Mouse (Mus musculus): ENCODE results near the gene Serpinb1a. TPM values are rescaled to one million over a fixed set of nuclear protein-coding genes. Genes with fewer than 3 reads are reported as not detected.

Serpinb1a gene
- 7.1 and 17.4 TPM in 2 replicates for polyA plus RNA-seq (2012; rRNA removed; ENCODE audit: low replicate concordance)

DNA sequence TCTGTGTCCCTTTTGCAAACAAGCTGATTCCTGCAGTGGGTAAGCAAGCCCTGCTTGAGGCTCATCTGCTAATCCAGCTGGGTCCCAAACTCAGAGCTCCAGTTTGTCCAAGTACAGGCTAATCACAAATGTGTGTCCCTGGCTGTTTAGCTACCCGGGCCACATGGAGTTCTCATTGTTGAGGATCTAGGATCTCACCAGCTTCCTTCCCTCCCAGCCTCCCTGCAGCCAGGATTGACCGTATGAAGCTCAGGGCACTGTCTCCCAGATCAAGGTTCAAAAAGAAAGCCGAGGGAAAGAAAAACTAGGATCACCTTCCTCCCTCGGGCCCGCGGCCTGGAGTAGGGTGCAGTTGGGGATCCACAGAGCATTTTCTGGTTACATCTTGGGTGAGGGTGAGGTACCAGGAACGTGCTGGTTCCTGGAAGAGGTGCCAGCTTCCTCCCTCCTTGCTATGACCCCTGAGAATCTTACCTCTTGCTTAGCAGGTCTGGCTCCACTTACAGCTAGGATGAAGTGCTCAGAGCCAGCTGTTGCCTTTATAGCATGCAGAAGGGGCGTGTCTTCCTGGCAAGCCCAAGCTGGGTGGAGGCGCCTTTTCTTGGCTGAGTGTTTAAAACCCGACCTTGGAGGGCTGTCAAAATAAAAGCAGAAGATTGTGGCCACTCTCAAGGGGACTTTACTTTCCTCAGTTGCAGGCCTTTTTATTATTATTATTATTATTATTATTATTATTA lies at the start of gene Serpinb1a:
Serpinb1a (minus strand) TSS at position 518 of the 737 bp plus-strand sequence.

DNA sequence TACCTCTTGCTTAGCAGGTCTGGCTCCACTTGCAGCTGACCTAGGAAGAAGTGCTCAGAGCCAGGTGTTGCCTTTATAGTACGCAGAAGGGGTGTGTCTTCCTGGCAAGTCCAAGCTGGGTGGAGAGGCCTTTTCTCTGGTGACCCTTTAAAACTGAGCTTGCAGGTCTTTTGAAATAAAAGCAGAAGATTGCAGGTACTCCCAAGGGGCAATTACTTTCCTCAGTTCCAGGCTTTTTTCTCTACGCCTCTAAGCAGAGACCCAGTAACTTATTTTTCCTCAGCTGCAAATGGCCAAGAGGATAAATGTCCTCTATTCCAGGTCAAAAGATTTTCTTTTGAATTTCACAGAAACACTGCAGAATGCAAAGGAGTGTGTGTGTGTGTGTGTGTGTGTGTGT lies 47.1 kb upstream of the Serpinb1a start, which contains the start of gene Serpinb1c:
Serpinb1c (minus strand) TSS at position 101 of the 400 bp plus-strand sequence.

GRCm38 (mm10) chr13:32802259-32803081 lies 48.5 kb downstream of the Serpinb1a start, which contains the start of gene D930007J09Rik:
Gene D930007J09Rik (minus strand): TSS chr13:32802849.

DNA sequence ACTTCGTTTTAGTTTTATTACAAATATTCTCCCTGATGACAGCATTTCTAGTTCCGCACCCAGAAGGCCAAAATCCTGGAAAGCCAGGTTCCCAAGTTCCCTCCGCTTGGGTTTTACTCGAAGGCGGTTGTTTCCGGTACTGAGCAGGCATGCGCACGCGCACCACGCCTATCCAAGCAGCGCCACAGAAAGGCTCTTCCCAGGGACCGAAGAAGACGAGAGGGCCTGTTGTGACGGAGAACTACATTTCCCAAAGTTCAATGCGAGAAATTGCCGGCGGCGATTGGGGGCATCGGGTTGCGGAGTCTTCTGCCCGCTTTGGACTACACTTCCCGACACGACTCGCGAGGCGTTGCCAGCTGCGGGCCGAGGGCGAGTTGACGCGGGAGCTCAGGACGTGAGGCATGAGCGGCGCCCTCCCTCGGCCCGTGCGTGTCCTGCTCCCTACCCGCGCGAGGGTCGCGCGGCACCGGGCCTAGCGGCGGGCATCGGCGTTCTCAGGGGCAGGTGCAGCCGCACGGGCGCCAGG lies 49.2 kb downstream of the Serpinb1a start, which contains the start of gene Wrnip1:
Wrnip1 (plus strand) TSS at position 346 of the 529 bp plus-strand sequence.

Other genes with a start within 250 kb of the Serpinb1a start
- gene Mylk4, start 67.2 kb downstream of the Serpinb1a start, polyA plus RNA-seq (2012; rRNA removed; ENCODE audit: low replicate concordance), result 35.8 TPM in 1 of 2 replicates, not detected in the other
- 21.0 and 35.4 TPM in 2 replicates for gene Wrnip1, start 49.1 kb downstream of the Serpinb1a start, polyA plus RNA-seq (2012; rRNA removed; ENCODE audit: low replicate concordance)
- not detected in 2 replicates for gene D930007J09Rik, start 48.3 kb downstream of the Serpinb1a start, polyA plus RNA-seq (2012; rRNA removed; ENCODE audit: low replicate concordance)
- 0.16 TPM in 1 of 2 replicates, not detected in the other for gene Serpinb1c, start 47.0 kb upstream of the Serpinb1a start, polyA plus RNA-seq (2012; rRNA removed; ENCODE audit: low replicate concordance)
- 6.0 and 9.3 TPM in 2 replicates for gene Serpinb6b, start 114.0 kb upstream of the Serpinb1a start, polyA plus RNA-seq (2012; rRNA removed; ENCODE audit: low replicate concordance)
- 6.4 and 15.8 TPM in 2 replicates for gene Serpinb9, start 152.1 kb upstream of the Serpinb1a start, polyA plus RNA-seq (2012; rRNA removed; ENCODE audit: low replicate concordance)
- 0.29 and 0.37 TPM in 2 replicates for gene Serpinb9b, start 176.2 kb upstream of the Serpinb1a start, polyA plus RNA-seq (2012; rRNA removed; ENCODE audit: low replicate concordance)
- 0.66 TPM in 1 of 2 replicates, not detected in the other for gene Serpinb1b, start 227.4 kb upstream of the Serpinb1a start, polyA plus RNA-seq (2012; rRNA removed; ENCODE audit: low replicate concordance)

All from mammary gland, adult 2 months (tissue).